Mouse (Mus musculus): ENCODE data around the gene Gpr89.

- no peak for TF ChIP-seq POLR2A (IDR thresholded peaks at IDR 0.05; ENCODE audit: borderline replicate concordance, insufficient read depth, low read length)
- no peak for TF ChIP-seq CTCF (IDR thresholded peaks at IDR 0.05; ENCODE audit: borderline replicate concordance, insufficient read depth, low read depth, low read length)
Observed at GRCm38 (mm10) chr3:96845806-96846205, 59.3 kb downstream of the Gpr89 start.

Data from cerebellum, adult 2 months (tissue).